Mouse (Mus musculus): Measurements from ENCODE around the gene Appl1. TPM values are rescaled to one million over a fixed set of nuclear protein-coding genes. Genes with fewer than 3 reads are reported as not detected.

The Appl1 gene
- polyA plus RNA-seq, 1 experiment from 2014 or later, result 39.0 TPM

- Histone ChIP-seq H3K4me1 (ENCODE audit: control insufficient read depth in 2 of 2, insufficient read depth in 2 of 2, low read length in 2 of 2) (no peaks in the 10 kb centered on the region), H3K4me3 (ENCODE audit: control insufficient read depth in 1 of 2, insufficient read depth in 1 of 2, low read depth in 1 of 2, low read length in 2 of 2) (no peak overlapping the region), H3K4me2 (ENCODE audit: low read length) (no peak overlapping the region), H3K9me3 (ENCODE audit: control insufficient read depth, low read length) (no peaks in the 10 kb centered on the region), H3K27ac (replicated peaks in 1 of 2; ENCODE audit: control insufficient read depth in 1 of 2, insufficient read depth in 1 of 2, low read depth in 2 of 2, low read length in 2 of 2) (no peak overlapping the region), H3K36me3 (ENCODE audit: control insufficient read depth, insufficient read depth, low read length) (no peaks in the 10 kb centered on the region), H3K9ac (ENCODE audit: low read length) (no peak overlapping the region), H3K27me3 (ENCODE audit: control insufficient read depth, insufficient read depth, low read length) (no peaks in the 10 kb centered on the region)
- 76% methylated on average over 3 of the region's 3 CpGs for WGBS
- ATAC-seq (ENCODE audit: insufficient number of reproducible peaks, insufficient read depth, low FRiP score, low read depth), result no peak
These were observed 80.3 kb downstream of the Appl1 start for GRCm38 (mm10) chr14:26890777-26891176.

- ATAC-seq (ENCODE audit: insufficient number of reproducible peaks, insufficient read depth, low FRiP score, low read depth), result no peak
- Histone ChIP-seq H3K4me1 (ENCODE audit: control insufficient read depth in 2 of 2, insufficient read depth in 2 of 2, low read length in 2 of 2) (no peaks in the 10 kb centered on the region), H3K27ac (replicated peaks in 1 of 2; ENCODE audit: control insufficient read depth in 1 of 2, insufficient read depth in 1 of 2, low read depth in 2 of 2, low read length in 2 of 2) (no peak overlapping the region), H3K9me3 (ENCODE audit: control insufficient read depth, low read length) (no peaks in the 10 kb centered on the region), H3K36me3 (ENCODE audit: control insufficient read depth, insufficient read depth, low read length) (no peaks in the 10 kb centered on the region), H3K4me3 (ENCODE audit: control insufficient read depth in 1 of 2, insufficient read depth in 1 of 2, low read depth in 1 of 2, low read length in 2 of 2) (no peak overlapping the region), H3K4me2 (ENCODE audit: low read length) (no peak overlapping the region), H3K9ac (ENCODE audit: low read length) (no peak overlapping the region), H3K27me3 (ENCODE audit: control insufficient read depth, insufficient read depth, low read length) (no peaks in the 10 kb centered on the region)
- 66% methylated on average over 3 of the region's 3 CpGs for WGBS
These were observed 83.8 kb downstream of the Appl1 start for GRCm38 (mm10) chr14:26887244-26887643.

GRCm38 (mm10) chr14:26881700-26882099 lies 89.3 kb downstream of the Appl1 start:
- ATAC-seq (ENCODE audit: insufficient number of reproducible peaks, insufficient read depth, low FRiP score, low read depth), result no peak
- Histone ChIP-seq H3K4me1 (ENCODE audit: control insufficient read depth in 2 of 2, insufficient read depth in 2 of 2, low read length in 2 of 2) (no peaks in the 10 kb centered on the region), H3K9me3 (ENCODE audit: control insufficient read depth, low read length) (no peaks in the 10 kb centered on the region), H3K4me3 (ENCODE audit: control insufficient read depth in 1 of 2, insufficient read depth in 1 of 2, low read depth in 1 of 2, low read length in 2 of 2) (no peak overlapping the region), H3K36me3 (ENCODE audit: control insufficient read depth, insufficient read depth, low read length) (no peaks in the 10 kb centered on the region), H3K27ac (replicated peaks in 1 of 2; ENCODE audit: control insufficient read depth in 1 of 2, insufficient read depth in 1 of 2, low read depth in 2 of 2, low read length in 2 of 2) (no peak overlapping the region), H3K9ac (ENCODE audit: low read length) (no peak overlapping the region), H3K4me2 (ENCODE audit: low read length) (no peak overlapping the region), H3K27me3 (ENCODE audit: control insufficient read depth, insufficient read depth, low read length) (no peaks in the 10 kb centered on the region)
- 72% methylated on average over 5 of the region's 5 CpGs for WGBS

- H3K27me3 ChIP-seq (ENCODE audit: control insufficient read depth, insufficient read depth, low read length), result no peaks in the 10 kb centered on the region
- 65% methylated on average over 2 of the region's 2 CpGs for WGBS
- no peaks in the 10 kb centered on the region for H3K9me3 ChIP-seq (ENCODE audit: control insufficient read depth, low read length)
- no peak overlapping the region for H3K4me2 ChIP-seq (ENCODE audit: low read length)
- no peak overlapping the region for H3K9ac ChIP-seq (ENCODE audit: low read length)
- no peak overlapping the region for H3K27ac ChIP-seq (replicated peaks in 1 of 2; ENCODE audit: control insufficient read depth in 1 of 2, insufficient read depth in 1 of 2, low read depth in 2 of 2, low read length in 2 of 2)
- no peak overlapping the region for H3K4me3 ChIP-seq (ENCODE audit: control insufficient read depth in 1 of 2, insufficient read depth in 1 of 2, low read depth in 1 of 2, low read length in 2 of 2)
- ATAC-seq (ENCODE audit: insufficient number of reproducible peaks, insufficient read depth, low FRiP score, low read depth), result no peak
- H3K36me3 ChIP-seq (ENCODE audit: control insufficient read depth, insufficient read depth, low read length), result no peaks in the 10 kb centered on the region
- H3K4me1 ChIP-seq (ENCODE audit: control insufficient read depth in 2 of 2, insufficient read depth in 2 of 2, low read length in 2 of 2), result no peaks in the 10 kb centered on the region
These were observed 91.1 kb downstream of the Appl1 start for GRCm38 (mm10) chr14:26879976-26880375.

- no peak overlapping the region for H3K27ac ChIP-seq (replicated peaks in 1 of 2; ENCODE audit: control insufficient read depth in 1 of 2, insufficient read depth in 1 of 2, low read depth in 2 of 2, low read length in 2 of 2)
- no peak overlapping the region for H3K4me3 ChIP-seq (ENCODE audit: control insufficient read depth in 1 of 2, insufficient read depth in 1 of 2, low read depth in 1 of 2, low read length in 2 of 2)
- no peak for ATAC-seq (ENCODE audit: insufficient number of reproducible peaks, insufficient read depth, low FRiP score, low read depth)
- H3K4me1 ChIP-seq (ENCODE audit: control insufficient read depth in 2 of 2, insufficient read depth in 2 of 2, low read length in 2 of 2), result no peaks in the 10 kb centered on the region
- H3K9ac ChIP-seq (ENCODE audit: low read length), result no peak overlapping the region
- no peaks in the 10 kb centered on the region for H3K27me3 ChIP-seq (ENCODE audit: control insufficient read depth, insufficient read depth, low read length)
- WGBS, result 65% methylated on average over 4 of the region's 4 CpGs
- no peaks in the 10 kb centered on the region for H3K9me3 ChIP-seq (ENCODE audit: control insufficient read depth, low read length)
- no peak overlapping the region for H3K4me2 ChIP-seq (ENCODE audit: low read length)
- H3K36me3 ChIP-seq (ENCODE audit: control insufficient read depth, insufficient read depth, low read length), result no peaks in the 10 kb centered on the region
These were observed 92.3 kb downstream of the Appl1 start for GRCm38 (mm10) chr14:26878756-26879155.

Other genes starting within 250 kb of the Appl1 start
- gene Asb14, start 76.7 kb downstream of the Appl1 start, polyA plus RNA-seq (2014; fragmentation: Nextera tagmentation; extraction: Ambion mirVana), result 1.5 and 1.8 TPM in 2 replicates
- 0.19 and 0.28 TPM in 2 replicates for gene Hesx1, start 23.2 kb upstream of the Appl1 start, polyA plus RNA-seq (2014; fragmentation: Nextera tagmentation; extraction: Ambion mirVana)
- gene Il17rd, start 67.7 kb upstream of the Appl1 start, polyA plus RNA-seq (2014; fragmentation: Nextera tagmentation; extraction: Ambion mirVana), result 1.3 and 1.5 TPM in 2 replicates
- 14.7 and 15.4 TPM in 2 replicates for gene Arhgef3, start 143.7 kb upstream of the Appl1 start, polyA plus RNA-seq (2014; fragmentation: Nextera tagmentation; extraction: Ambion mirVana)

Measured in heart, embryonic 14.5 days (tissue).